Mouse (Mus musculus) layer of hippocampus, adult 18-20 months (tissue): Measurements from ENCODE around the gene Olfr1225. TPM values are rescaled to one million over a fixed set of nuclear protein-coding genes. Genes with fewer than 3 reads are reported as not detected.
"Not testable (repeated sequence)": the region's sequence is repeated elsewhere in the genome, so short reads cannot be mapped to it uniquely, and the experiment has no call there.

Experiments used
- DNase-seq, 2 experiments: peaks; one replicate each; pipeline ENCODE4 v3.0.0; 2022; ENCODE audit warnings: low spot score in 2 of 2
- long read RNA-seq: library from polyadenylated mRNA; stranded (forward); transcript quantifications from one replicate; pipeline ENCODE4 v2.0.0, GENCODE M21; 2021
- total RNA-seq, 2 experiments: library from RNA; stranded (reverse); gene quantifications; 2 replicates each; pipeline ENCODE4 v1.2.3; 2021

Olfr1225 gene
- not detected for total RNA-seq
- long read RNA-seq = 0 reads

GRCm38 (mm10) chr2:89174569-89174968 is at the start of gene Olfr1225:
Gene Olfr1225 (minus strand): TSS chr2:89174669.
- no peak for DNase-seq

GRCm38 (mm10) chr2:89199948-89200347 is 25.5 kb upstream of the Olfr1225 start, which contains the start of gene Olfr1226:
Gene Olfr1226 (minus strand): TSS chr2:89200048.
- no peak for DNase-seq

- DNase-seq = no peak
These were observed 22.0 kb upstream of the Olfr1225 start for GRCm38 (mm10) chr2:89196325-89196982.

GRCm38 (mm10) chr2:89164711-89165110 is 9.8 kb downstream of the Olfr1225 start:
- DNase-seq = not testable (repeated sequence)

GRCm38 (mm10) chr2:89163991-89164390 is 10.5 kb downstream of the Olfr1225 start, which contains the start of gene Olfr1224-ps1:
Gene Olfr1224-ps1 (minus strand): TSS chr2:89164091.
- DNase-seq = not testable (repeated sequence)

- no peak for DNase-seq
These were observed 23.0 kb downstream of the Olfr1225 start, which contains the start of gene Olfr1223 for GRCm38 (mm10) chr2:89151460-89151859. Gene Olfr1223 (minus strand): TSS chr2:89151560.

GRCm38 (mm10) chr2:89132954-89133353 is 41.5 kb downstream of the Olfr1225 start, which contains the start of gene Olfr1222:
Gene Olfr1222 (minus strand): TSS chr2:89133054.
- DNase-seq = no peak

Other genes with a start within 250 kb of the Olfr1225 start
- not detected for gene Olfr1211, start 236.6 kb downstream of the Olfr1225 start, total RNA-seq
- gene Olfr1212, start 220.7 kb downstream of the Olfr1225 start, total RNA-seq = not detected
- not detected for gene Gm13762, start 194.4 kb downstream of the Olfr1225 start, total RNA-seq
- not detected for gene Olfr1214, start 182.0 kb downstream of the Olfr1225 start, total RNA-seq
- not detected for gene Olfr1215, start 167.7 kb downstream of the Olfr1225 start, total RNA-seq
- gene Olfr1216, start 156.3 kb downstream of the Olfr1225 start, total RNA-seq = not detected
- gene Olfr1217, start 142.6 kb downstream of the Olfr1225 start, total RNA-seq = not detected
- not detected for gene Olfr1218, start 113.5 kb downstream of the Olfr1225 start, total RNA-seq
- not detected for gene Olfr1219, start 91.2 kb downstream of the Olfr1225 start, total RNA-seq
- gene Olfr1220, start 67.8 kb downstream of the Olfr1225 start, total RNA-seq = not detected
- gene Olfr1221, start 57.4 kb downstream of the Olfr1225 start, total RNA-seq = not detected
- not detected for gene Olfr1222, start 41.6 kb downstream of the Olfr1225 start, total RNA-seq
- gene Olfr1223, start 23.1 kb downstream of the Olfr1225 start, total RNA-seq = not detected
- not detected for gene Olfr1224-ps1, start 10.6 kb downstream of the Olfr1225 start, total RNA-seq
- not detected for gene Olfr1226, start 25.4 kb upstream of the Olfr1225 start, total RNA-seq
- gene Olfr1228, start 79.4 kb upstream of the Olfr1225 start, total RNA-seq = not detected
- gene Olfr1229, start 113.3 kb upstream of the Olfr1225 start, total RNA-seq = not detected
- gene Olfr1230, start 122.6 kb upstream of the Olfr1225 start, total RNA-seq = not detected
- gene Olfr1231, start 132.4 kb upstream of the Olfr1225 start, total RNA-seq = not detected
- not detected for gene Olfr1232, start 155.0 kb upstream of the Olfr1225 start, total RNA-seq
- gene Olfr1233, start 167.7 kb upstream of the Olfr1225 start, total RNA-seq = not detected
- not detected for gene Olfr1234, start 190.2 kb upstream of the Olfr1225 start, total RNA-seq
- gene Olfr1238, start 235.0 kb upstream of the Olfr1225 start, total RNA-seq = not detected
- not detected for gene Olfr1239, start 245.7 kb upstream of the Olfr1225 start, total RNA-seq